Mouse (Mus musculus) cortical plate, adult 2 months (tissue): ENCODE results near the gene Man2b2.
A peak's percentile ranks its signal among the peaks of the same experiment; 100 is the strongest.

Experiments used
- CTCF ChIP-seq: fragments of 200-500 bp; IDR thresholded peaks from 2 replicates; pipeline ENCODE4 v1.5.1; 2011; ENCODE audit warnings: mild to moderate bottlenecking, control low read depth, low read length; ENCODE audit not compliant: insufficient read depth; ENCODE audit errors: extremely low read depth
- POLR2A ChIP-seq: fragments of 200-500 bp; IDR thresholded peaks from 2 replicates; pipeline ENCODE4 v1.6.1; 2011; ENCODE audit warnings: mild to moderate bottlenecking, low read length, control low read depth; ENCODE audit not compliant: insufficient read depth; ENCODE audit errors: extremely low read depth

GRCm38 (mm10) chr5:36757033-36757432 is 73.4 kb downstream of the Man2b2 start:
- peak; percentile 53 for TF ChIP-seq CTCF
- no peak for TF ChIP-seq POLR2A
